Mouse (Mus musculus) heart, postnatal 14 days (tissue): ENCODE measurements around the gene Hsd17b1. TPM values are rescaled to one million over a fixed set of nuclear protein-coding genes. Genes with fewer than 3 reads are reported as not detected.
A peak's percentile ranks its signal among the peaks of the same experiment; 100 is the strongest.
"Not testable (repeated sequence)": the region's sequence is repeated elsewhere in the genome, so short reads cannot be mapped to it uniquely, and the experiment has no call there.

ENCODE experiments used
- DNase-seq, 2 experiments: peaks; one replicate each; pipeline ENCODE4 v3.0.0; 2021 to 2022
- intact Hi-C: fragments of 180-260 bp; cut with DNase I; formaldehyde crosslinking; loops from one replicate; pipeline ENCODE4 v1.15.1; 2025
- microRNA-seq, 2 experiments: library from miRNA; unstranded; fragments of <30 nt; microRNA quantifications; one replicate each; pipeline ENCODE4 v1.2.0; 2021 to 2022
- total RNA-seq, 2 experiments: library from RNA; stranded (reverse); gene quantifications; 2 replicates each; pipeline ENCODE4 v1.2.3; 2021

Hsd17b1 gene
- total RNA-seq, 2 experiments from 2014 or later: 0.32 to 0.41 TPM

GRCm38 (mm10) chr11:101119761-101120544 lies 41.7 kb downstream of the Hsd17b1 start, which contains the start of the genes Retreg3 and Tubg1:
Gene Retreg3 (minus strand): TSS chr11:101119893.
Gene Tubg1 (plus strand): TSS chr11:101119938.
- DNase-seq: peak; percentile 99 to 100
- intact Hi-C loops: loop anchor here (2.0 kb wide), 1 partner anchor 21 kb away; no protein-coding TSS in a partner anchor

GRCm38 (mm10) chr11:101120545-101121188 lies 42.5 kb downstream of the Hsd17b1 start:
- intact Hi-C loops: no loop called here
- no peak for DNase-seq

- intact Hi-C loops, DNase-seq: not testable (repeated sequence)
Measured at GRCm38 (mm10) chr11:101124494-101124893, 46.3 kb downstream of the Hsd17b1 start.

GRCm38 (mm10) chr11:101125008-101125407 lies 46.8 kb downstream of the Hsd17b1 start:
- DNase-seq, intact Hi-C loops: not testable (repeated sequence)

- peak in 1 of 2 experiments; percentile 33 for DNase-seq
- intact Hi-C loops: no loop called here
Measured at GRCm38 (mm10) chr11:101127075-101127474, 48.9 kb downstream of the Hsd17b1 start.

- intact Hi-C loops: no loop called here
- DNase-seq: peak in 1 of 2 experiments; percentile 9
Measured at GRCm38 (mm10) chr11:101128996-101129577, 50.9 kb downstream of the Hsd17b1 start.

Small RNAs within 50 kb of the gene (microRNA-seq; reads per million reads assigned to microRNA genes)
- gene Mir6928: 0.81 to 4.6 reads per million in 2 experiments

Other genes with a start within 250 kb of the Hsd17b1 start
- gene Stat5b, start 227.7 kb upstream of the Hsd17b1 start, total RNA-seq: 10 to 100 TPM; 62.4 to 66.5 TPM
- gene Stat5a, start 219.1 kb upstream of the Hsd17b1 start, total RNA-seq: 10 to 100 TPM; 28.1 to 28.7 TPM
- gene Stat3, start 138.9 kb upstream of the Hsd17b1 start, total RNA-seq: 100 to 1,000 TPM; 103 to 107 TPM
- gene Cavin1, start 107.5 kb upstream of the Hsd17b1 start, total RNA-seq: 100 to 1,000 TPM; 336 to 338 TPM
- 10 to 100 TPM; 89.3 to 90.2 TPM for gene Atp6v0a1, start 69.0 kb upstream of the Hsd17b1 start, total RNA-seq
- 10 to 100 TPM in 1 of 2 experiments, 1 to 10 TPM in 1; 7.2 to 10.1 TPM for gene Naglu, start 8.4 kb upstream of the Hsd17b1 start, total RNA-seq
- 10 to 100 TPM; 16.8 to 21.4 TPM for gene Coasy, start 4.2 kb downstream of the Hsd17b1 start, total RNA-seq
- gene Mlx, start 8.9 kb downstream of the Hsd17b1 start, total RNA-seq: 10 to 100 TPM; 17.4 to 17.6 TPM
- 1 to 10 TPM; 2.0 to 2.2 TPM for gene Psmc3ip, start 17.0 kb downstream of the Hsd17b1 start, total RNA-seq
- gene Retreg3, start 41.5 kb downstream of the Hsd17b1 start, total RNA-seq: 10 to 100 TPM; 37.7 to 40.0 TPM
- gene Tubg1, start 41.5 kb downstream of the Hsd17b1 start, total RNA-seq: 10 to 100 TPM; 20.9 to 25.8 TPM
- gene Tubg2, start 77.5 kb downstream of the Hsd17b1 start, total RNA-seq: 1 to 10 TPM; 2.2 to 2.9 TPM
- 1 to 10 TPM; 1.4 to 2.1 TPM for gene Cntnap1, start 92.1 kb downstream of the Hsd17b1 start, total RNA-seq
- 10 to 100 TPM; 26.6 to 26.9 TPM for gene Plekhh3, start 92.9 kb downstream of the Hsd17b1 start, total RNA-seq
- not detected for gene Ccr10, start 97.0 kb downstream of the Hsd17b1 start, total RNA-seq
- 10 to 100 TPM; 24.0 to 27.5 TPM for gene Ezh1, start 148.1 kb downstream of the Hsd17b1 start, total RNA-seq
- gene Ramp2, start 167.6 kb downstream of the Hsd17b1 start, total RNA-seq: 100 to 1,000 TPM; 149 to 167 TPM
- gene Vps25, start 175.3 kb downstream of the Hsd17b1 start, total RNA-seq: 10 to 100 TPM; 76.4 to 81.0 TPM
- gene Wnk4, start 182.2 kb downstream of the Hsd17b1 start, total RNA-seq: 10 to 100 TPM in 1 of 2 experiments, 1 to 10 TPM in 1; 7.0 to 11.7 TPM
- gene Cntd1, start 200.6 kb downstream of the Hsd17b1 start, total RNA-seq: under 1 TPM; 0.24 to 0.39 TPM
- gene Coa3, start 200.7 kb downstream of the Hsd17b1 start, total RNA-seq: 10 to 100 TPM; 84.0 to 89.7 TPM
- 10 to 100 TPM; 90.0 to 96.3 TPM for gene Becn1, start 223.9 kb downstream of the Hsd17b1 start, total RNA-seq
- 10 to 100 TPM; 80.9 to 96.0 TPM for gene Psme3, start 237.8 kb downstream of the Hsd17b1 start, total RNA-seq
- gene Aoc2, start 246.7 kb downstream of the Hsd17b1 start, total RNA-seq: 1 to 10 TPM; 3.1 to 3.2 TPM